Mouse (Mus musculus) myocyte (in vitro differentiated cells): ENCODE measurements at regions not wholly inside any gene's neighbourhood (a gene's known extent, or its start where the extent isn't known, plus 50 kb on each side); places are given as distances from the start of the nearest gene placed in this dataset.

Experiments
- H3K27me3 ChIP-seq: one replicate; pipeline ENCODE4 v1.6.1; 2011; ENCODE audit not compliant: control insufficient read depth, insufficient read depth, insufficient read length
- H3K36me3 ChIP-seq: one replicate; pipeline ENCODE4 v1.6.1; 2011; ENCODE audit not compliant: control insufficient read depth, insufficient read depth
- H3K4me2 ChIP-seq: one replicate; pipeline ENCODE4 v1.6.1; 2011; ENCODE audit warnings: low read depth, control low read depth
- H3K4me3 ChIP-seq: one replicate; pipeline ENCODE4 v1.5.1; 2011; ENCODE audit warnings: mild to moderate bottlenecking, control low read depth, moderate library complexity
- H3K79me2 ChIP-seq: one replicate; pipeline ENCODE4 v1.6.1; 2011; ENCODE audit not compliant: control insufficient read depth, insufficient read depth
- H3ac ChIP-seq: one replicate; pipeline ENCODE4 v1.6.1; 2011; ENCODE audit not compliant: control insufficient read depth, insufficient read length
- CEBPB ChIP-seq: IDR thresholded peaks from 2 replicates; pipeline ENCODE4 v1.6.1; 2011; ENCODE audit warnings: mild to moderate bottlenecking, moderate library complexity; ENCODE audit not compliant: poor library complexity, insufficient read depth, severe bottlenecking
- E2F4 ChIP-seq: IDR thresholded peaks from one replicate; pipeline ENCODE4 v1.6.1; 2011; ENCODE audit warnings: mild to moderate bottlenecking, control low read depth, moderate library complexity; ENCODE audit not compliant: insufficient read depth
- MAX ChIP-seq: IDR thresholded peaks from one replicate; pipeline ENCODE4 v1.6.1; 2011; ENCODE audit warnings: low read depth, mild to moderate bottlenecking, control low read depth
- MYOD1 ChIP-seq, 3 experiments: IDR thresholded peaks; one replicate each; pipeline ENCODE4 v1.6.1; 2011; ENCODE audit warnings: control low read depth in 2 of 3, low read depth in 2 of 3, mild to moderate bottlenecking in 2 of 3, moderate library complexity in 1 of 3; ENCODE audit not compliant: insufficient read length in 2 of 3, control insufficient read depth in 1 of 3
- MYOG ChIP-seq, 3 experiments: IDR thresholded peaks; one replicate each; pipeline ENCODE4 v1.6.1; 2011; ENCODE audit warnings: control low read depth in 2 of 3, low read depth in 2 of 3, mild to moderate bottlenecking in 2 of 3; ENCODE audit not compliant: insufficient read length in 2 of 3, control insufficient read depth in 1 of 3, insufficient read depth in 1 of 3
- POLR2A ChIP-seq: IDR thresholded peaks from one replicate; pipeline ENCODE4 v1.6.1; 2011; ENCODE audit warnings: low read depth, mild to moderate bottlenecking, control low read depth, moderate library complexity; ENCODE audit not compliant: insufficient read length
- POLR2AphosphoS2 ChIP-seq: IDR thresholded peaks from one replicate; pipeline ENCODE4 v1.6.1; 2011; ENCODE audit warnings: low read depth, control low read depth; ENCODE audit not compliant: insufficient read length
- REST ChIP-seq: IDR thresholded peaks from one replicate; pipeline ENCODE4 v1.6.1; 2011; ENCODE audit warnings: mild to moderate bottlenecking, control low read depth, moderate library complexity; ENCODE audit not compliant: insufficient read depth, insufficient read length
- SRF ChIP-seq: IDR thresholded peaks from one replicate; pipeline ENCODE4 v1.6.1; 2011; ENCODE audit warnings: low read depth; ENCODE audit not compliant: control insufficient read depth, insufficient read length
- TCF12 ChIP-seq: IDR thresholded peaks from one replicate; pipeline ENCODE4 v1.6.1; 2011; ENCODE audit warnings: mild to moderate bottlenecking, control low read depth; ENCODE audit not compliant: poor library complexity, insufficient read depth, severe bottlenecking
- TCF3 ChIP-seq: IDR thresholded peaks from one replicate; pipeline ENCODE4 v1.6.1; 2011; ENCODE audit warnings: low read depth, control low read depth; ENCODE audit not compliant: insufficient read length
- USF1 ChIP-seq: IDR thresholded peaks from one replicate; pipeline ENCODE4 v1.6.1; 2011; ENCODE audit warnings: low read depth, mild to moderate bottlenecking, control low read depth, moderate library complexity

GRCm38 (mm10) chr16:30695691-30696090 is 96.2 kb downstream of the Fam43a start:
- TF ChIP-seq TCF12 = no peak
- TF ChIP-seq CEBPB = no peak
- TF ChIP-seq SRF = no peak
- no peak for TF ChIP-seq MYOD1 (IDR thresholded peaks at IDR 0.05; ENCODE audit: control insufficient read depth in 1 of 3, insufficient read length in 2 of 3, low read depth in 2 of 3)
- no peak for TF ChIP-seq POLR2AphosphoS2
- no peak for TF ChIP-seq POLR2A
- no peak for TF ChIP-seq TCF3
- TF ChIP-seq MAX = no peak
- TF ChIP-seq E2F4 = no peak
- TF ChIP-seq MYOG (IDR thresholded peaks at IDR 0.05; ENCODE audit: control insufficient read depth in 1 of 3, insufficient read depth in 1 of 3, insufficient read length in 2 of 3, low read depth in 2 of 3) = no peak
- no peak for TF ChIP-seq USF1
- TF ChIP-seq REST = no peak

GRCm38 (mm10) chr16:30697209-30697608 is 97.7 kb downstream of the Fam43a start:
- Histone ChIP-seq H3ac (no peak overlapping the region), H3K4me3 (no peak overlapping the region)

More at GRCm38 (mm10) chr16:30695691-30696090, 96.2 kb downstream of the Fam43a start:
- Histone ChIP-seq H3ac (no peak overlapping the region), H3K79me2 (no peaks in the 10 kb centered on the region), H3K36me3 (no peaks in the 10 kb centered on the region), H3K4me3 (no peak overlapping the region), H3K4me2 (no peak overlapping the region), H3K27me3 (peaks cover 19% of the 10 kb centered on the region)

GRCm38 (mm10) chr16:30697806-30698205 is 98.3 kb downstream of the Fam43a start:
- no peak for TF ChIP-seq TCF3
- H3K4me2 ChIP-seq = no peak overlapping the region
- no peak overlapping the region for H3ac ChIP-seq
- H3K79me2 ChIP-seq = no peaks in the 10 kb centered on the region
- H3K4me3 ChIP-seq = no peak overlapping the region
- peaks cover 29% of the 10 kb centered on the region for H3K27me3 ChIP-seq
- H3K36me3 ChIP-seq = no peaks in the 10 kb centered on the region

More at GRCm38 (mm10) chr16:30697209-30697608, 97.7 kb downstream of the Fam43a start:
- Histone ChIP-seq H3K4me2 (no peak overlapping the region), H3K79me2 (no peaks in the 10 kb centered on the region), H3K36me3 (no peaks in the 10 kb centered on the region), H3K27me3 (peaks cover 23% of the 10 kb centered on the region)
- TF ChIP-seq USF1 = no peak
- TF ChIP-seq MAX = no peak
- TF ChIP-seq SRF = no peak
- no peak for TF ChIP-seq POLR2AphosphoS2
- TF ChIP-seq E2F4 = no peak
- TF ChIP-seq TCF12 = no peak
- TF ChIP-seq TCF3 = no peak
- no peak for TF ChIP-seq CEBPB
- TF ChIP-seq MYOD1 (IDR thresholded peaks at IDR 0.05; ENCODE audit: control insufficient read depth in 1 of 3, insufficient read length in 2 of 3, low read depth in 2 of 3) = no peak
- no peak for TF ChIP-seq POLR2A
- TF ChIP-seq MYOG (IDR thresholded peaks at IDR 0.05; ENCODE audit: control insufficient read depth in 1 of 3, insufficient read depth in 1 of 3, insufficient read length in 2 of 3, low read depth in 2 of 3) = no peak

GRCm38 (mm10) chr16:30703831-30704230 is 104.3 kb downstream of the Fam43a start:
- no peak for TF ChIP-seq CEBPB
- no peak for TF ChIP-seq POLR2AphosphoS2
- no peak for TF ChIP-seq TCF12
- TF ChIP-seq MYOD1 (IDR thresholded peaks at IDR 0.05; ENCODE audit: control insufficient read depth in 1 of 3, insufficient read length in 2 of 3, low read depth in 2 of 3) = no peak
- TF ChIP-seq TCF3 = no peak
- no peak for TF ChIP-seq POLR2A
- no peak for TF ChIP-seq MAX
- no peak for TF ChIP-seq SRF
- TF ChIP-seq E2F4 = no peak
- TF ChIP-seq REST = no peak
- no peak for TF ChIP-seq MYOG (IDR thresholded peaks at IDR 0.05; ENCODE audit: control insufficient read depth in 1 of 3, insufficient read depth in 1 of 3, insufficient read length in 2 of 3, low read depth in 2 of 3)
- H3K27me3 ChIP-seq = peaks cover 45% of the 10 kb centered on the region
- no peak overlapping the region for H3K4me3 ChIP-seq
- H3ac ChIP-seq = no peak overlapping the region
- H3K36me3 ChIP-seq = no peaks in the 10 kb centered on the region
- no peaks in the 10 kb centered on the region for H3K79me2 ChIP-seq
- H3K4me2 ChIP-seq = no peak overlapping the region

GRCm38 (mm10) chr16:30709501-30709900 is 110.0 kb downstream of the Fam43a start:
- H3K4me2 ChIP-seq = no peak overlapping the region
- H3ac ChIP-seq = no peak overlapping the region
- TF ChIP-seq MYOG (IDR thresholded peaks at IDR 0.05; ENCODE audit: control insufficient read depth in 1 of 3, insufficient read depth in 1 of 3, insufficient read length in 2 of 3, low read depth in 2 of 3) = no peak
- no peak for TF ChIP-seq TCF12
- no peak for TF ChIP-seq MYOD1 (IDR thresholded peaks at IDR 0.05; ENCODE audit: control insufficient read depth in 1 of 3, insufficient read length in 2 of 3, low read depth in 2 of 3)
- TF ChIP-seq USF1 = no peak
- TF ChIP-seq SRF = no peak
- TF ChIP-seq E2F4 = no peak
- no peak for TF ChIP-seq POLR2AphosphoS2
- TF ChIP-seq POLR2A = no peak
- TF ChIP-seq CEBPB = no peak
- no peak for TF ChIP-seq MAX
- no peak for TF ChIP-seq TCF3
- no peak for TF ChIP-seq REST
- H3K27me3 ChIP-seq = peaks cover 38% of the 10 kb centered on the region
- H3K79me2 ChIP-seq = no peaks in the 10 kb centered on the region
- H3K4me3 ChIP-seq = no peak overlapping the region
- H3K36me3 ChIP-seq = no peaks in the 10 kb centered on the region
